Mouse (Mus musculus): Measurements from ENCODE around the gene Gm29797. TPM values are rescaled to one million over a fixed set of nuclear protein-coding genes. Genes with fewer than 3 reads are reported as not detected.

The Gm29797 gene
- total RNA-seq, 2 experiments from 2014 or later, result 0.36 TPM; not detected in 1

- peak in 1 of 2 experiments; percentile 11 for DNase-seq (ENCODE audit: low spot score in 2 of 2)
Measured at GRCm38 (mm10) chr2:181695776-181696175, 38.9 kb downstream of the Gm29797 start.

- peak in 1 of 2 experiments; percentile 13 for DNase-seq (ENCODE audit: low spot score in 2 of 2)
Measured at GRCm38 (mm10) chr2:181696801-181697420, 40.1 kb downstream of the Gm29797 start.

- peak in 1 of 2 experiments; percentile 9 for DNase-seq (ENCODE audit: low spot score in 2 of 2)
Measured at GRCm38 (mm10) chr2:181698241-181698640, 41.4 kb downstream of the Gm29797 start, which contains the start of gene Lkaaear1. Lkaaear1 (minus strand) TSS chr2:181698442.

GRCm38 (mm10) chr2:181706668-181707067 lies 49.8 kb downstream of the Gm29797 start:
- DNase-seq (ENCODE audit: low spot score in 2 of 2), result no peak

Other genes starting within 250 kb of the Gm29797 start
- gene Zbtb46, start 197.6 kb upstream of the Gm29797 start, total RNA-seq (2021), result 10 to 100 TPM; 10.1 to 12.0 TPM
- gene Abhd16b, start 163.8 kb upstream of the Gm29797 start, total RNA-seq (2021), result not detected
- 10 to 100 TPM; 86.8 to 93.0 TPM for gene Tpd52l2, start 159.9 kb upstream of the Gm29797 start, total RNA-seq (2021)
- 10 to 100 TPM; 84.7 to 88.0 TPM for gene Dnajc5, start 136.5 kb upstream of the Gm29797 start, total RNA-seq (2021)
- 10 to 100 TPM; 40.2 to 49.9 TPM for gene Uckl1, start 72.1 kb upstream of the Gm29797 start, total RNA-seq (2021)
- 10 to 100 TPM; 41.9 to 43.9 TPM for gene Prpf6, start 65.2 kb upstream of the Gm29797 start, total RNA-seq (2021)
- gene Zfp512b, start 64.2 kb upstream of the Gm29797 start, total RNA-seq (2021), result 10 to 100 TPM; 49.8 to 51.4 TPM
- 1 to 10 TPM; 1.7 to 1.9 TPM for gene Samd10, start 57.8 kb upstream of the Gm29797 start, total RNA-seq (2021)
- 10 to 100 TPM; 33.9 to 34.4 TPM for gene Sox18, start 14.6 kb downstream of the Gm29797 start, total RNA-seq (2021)
- 1 to 10 TPM; 7.5 to 9.7 TPM for gene Tcea2, start 23.3 kb downstream of the Gm29797 start, total RNA-seq (2021)
- 10 to 100 TPM; 16.4 to 20.1 TPM for gene Rgs19, start 36.9 kb downstream of the Gm29797 start, total RNA-seq (2021)
- not detected for gene Lkaaear1, start 41.4 kb downstream of the Gm29797 start, total RNA-seq (2021)
- not detected for gene Oprl1, start 58.0 kb downstream of the Gm29797 start, total RNA-seq (2021)
- under 1 TPM in 1 of 2 experiments, not detected in 1; 0.29 TPM for gene Myt1, start 106.3 kb downstream of the Gm29797 start, total RNA-seq (2021)
- gene Pcmtd2, start 180.8 kb downstream of the Gm29797 start, total RNA-seq (2021), result 10 to 100 TPM; 26.2 to 28.5 TPM
- gene Polr3k, start 207.3 kb downstream of the Gm29797 start, total RNA-seq (2021), result 10 to 100 TPM; 12.4 to 13.2 TPM

All from gastrocnemius, postnatal 4 days (tissue).